Mouse (Mus musculus): Measurements from ENCODE around the gene Magi2. TPM values are rescaled to one million over a fixed set of nuclear protein-coding genes. Genes with fewer than 3 reads are reported as not detected.
A peak's percentile ranks its signal among the peaks of the same experiment; 100 is the strongest.
"Not testable (repeated sequence)": the region's sequence is repeated elsewhere in the genome, so short reads cannot be mapped to it uniquely, and the experiment has no call there.

The Magi2 gene
- total RNA-seq (2021) = 1 to 10 TPM; 6.6 TPM
- long read RNA-seq, experiment 1, partial matches to known transcripts = 2 of 19 reads
- long read RNA-seq, experiment 1, other reads (novel, unspliced or antisense) = 16 of 19 reads
- long read RNA-seq, experiment 2, partial matches to known transcripts = 9 of 10 reads
- long read RNA-seq, experiment 2, other reads (novel, unspliced or antisense) = 0 of 10 reads

DNA sequence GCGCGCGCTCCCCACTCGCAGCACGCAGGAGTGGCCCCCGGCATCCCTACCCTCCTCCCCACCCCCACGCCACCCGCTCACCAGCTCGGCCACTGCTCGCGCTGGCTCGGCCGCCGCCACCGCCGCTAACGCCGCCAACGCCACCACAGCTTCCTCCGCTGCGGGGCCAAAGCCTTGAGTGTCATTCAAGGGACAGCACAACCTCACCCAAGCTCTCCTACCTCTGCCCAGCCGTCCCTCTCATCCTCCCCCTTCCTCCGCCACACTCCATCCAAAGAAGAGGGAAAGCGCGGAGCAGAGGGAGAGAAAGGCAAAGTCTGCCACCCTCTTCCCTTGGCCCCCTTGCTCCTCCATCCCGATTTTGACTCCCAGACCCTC is at the start of gene Magi2:
TSS of gene Magi2 (plus strand) at position 171 of the 378 bp plus-strand sequence.
- no peak for DNase-seq (ENCODE audit: low spot score in 2 of 2)

DNA sequence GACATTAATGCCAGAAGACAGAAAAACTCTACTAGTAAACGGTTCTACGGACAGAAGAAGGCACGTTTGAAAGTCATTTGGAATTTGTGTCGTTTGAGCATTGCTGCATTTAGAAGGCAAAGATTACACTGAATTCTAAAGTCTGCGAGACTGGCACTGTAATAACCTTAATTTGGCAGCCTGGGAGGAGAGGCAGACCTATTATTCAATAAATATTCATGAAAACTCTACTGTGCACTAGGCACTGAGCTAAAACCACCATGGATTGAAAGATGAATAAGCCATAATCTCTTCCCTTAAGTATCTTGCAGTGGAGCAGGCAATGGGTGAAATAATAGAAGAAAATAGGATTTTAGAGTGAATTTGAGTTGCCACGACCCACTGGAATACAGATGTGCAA is 48.2 kb upstream of the Magi2 start:
- DNase-seq (ENCODE audit: low spot score in 2 of 2) = no peak

DNA sequence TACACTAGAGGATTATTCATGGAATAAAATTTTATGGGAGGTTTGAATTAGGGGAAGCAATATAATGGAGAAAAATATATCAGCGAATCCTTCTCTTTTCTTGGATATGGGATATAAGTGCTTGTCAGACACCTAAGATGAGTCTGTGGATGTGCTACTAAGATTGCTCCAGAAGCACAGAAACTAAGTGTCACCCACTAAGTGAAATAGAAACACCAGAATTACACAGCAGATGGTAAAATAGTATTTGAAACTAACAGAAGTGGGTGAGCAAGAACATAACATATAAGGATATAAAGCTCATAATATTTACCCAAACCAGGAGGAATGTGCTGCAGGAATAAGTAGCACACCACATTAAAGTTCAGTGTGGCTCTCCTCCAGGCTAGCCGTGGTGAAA is 40.7 kb upstream of the Magi2 start:
- DNase-seq (ENCODE audit: low spot score in 2 of 2) = no peak

DNA sequence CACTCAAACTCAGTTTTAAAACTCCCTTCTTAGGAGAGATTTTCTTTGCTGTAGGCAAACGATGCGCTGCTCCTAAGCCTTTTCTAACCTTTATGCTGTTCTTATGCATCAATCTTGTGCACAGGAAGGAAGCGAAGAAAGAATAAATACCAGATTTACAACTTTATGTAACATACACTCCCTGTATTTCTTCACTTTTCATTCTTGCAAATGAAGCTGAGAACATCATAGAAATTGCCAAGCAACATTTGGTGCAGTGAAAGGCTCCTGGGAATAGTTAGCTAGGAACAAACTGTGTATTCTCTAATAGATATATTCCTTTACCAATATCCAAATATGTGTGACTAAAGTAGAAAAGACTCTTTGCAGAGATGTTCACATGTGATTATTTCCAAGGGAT is 15.2 kb upstream of the Magi2 start:
- DNase-seq (ENCODE audit: low spot score in 2 of 2) = no peak

DNA sequence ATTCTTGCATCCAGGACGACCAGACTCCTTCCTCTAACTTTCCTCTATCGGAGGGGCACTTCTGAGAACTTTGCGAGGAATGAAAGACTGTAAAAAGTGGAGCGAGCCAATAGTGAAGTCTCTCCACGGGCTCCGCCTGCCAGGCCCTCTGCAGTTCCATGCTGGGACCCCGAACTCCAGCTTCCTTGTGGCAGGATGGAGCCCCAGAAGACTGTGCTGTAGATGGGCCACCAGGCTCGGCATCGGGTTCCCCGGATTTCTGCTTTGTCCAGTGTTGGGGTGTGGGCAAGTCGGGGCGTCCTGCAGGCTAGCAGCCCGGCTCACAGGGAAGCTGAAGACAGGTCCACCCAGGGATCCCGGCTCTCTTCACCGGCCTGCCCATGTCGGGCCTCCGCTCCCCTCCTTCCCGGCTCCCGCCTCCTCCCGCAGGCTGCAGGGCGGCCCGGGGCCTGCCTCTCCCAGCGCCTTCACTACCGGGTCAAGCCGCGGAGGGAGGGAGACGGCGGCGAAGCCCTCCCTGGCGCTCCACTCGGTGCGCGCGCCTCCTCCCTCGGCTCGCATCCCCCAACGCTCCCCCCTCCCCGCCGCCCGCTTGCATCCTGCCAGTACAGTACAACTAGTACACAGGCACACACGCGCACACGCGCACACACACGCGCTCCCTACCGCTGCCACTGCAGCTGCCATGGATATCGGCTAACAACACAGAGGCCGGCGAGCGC is 531 bp upstream of the Magi2 start:
- DNase-seq (ENCODE audit: low spot score in 2 of 2) = peak; percentile 57 to 75

DNA sequence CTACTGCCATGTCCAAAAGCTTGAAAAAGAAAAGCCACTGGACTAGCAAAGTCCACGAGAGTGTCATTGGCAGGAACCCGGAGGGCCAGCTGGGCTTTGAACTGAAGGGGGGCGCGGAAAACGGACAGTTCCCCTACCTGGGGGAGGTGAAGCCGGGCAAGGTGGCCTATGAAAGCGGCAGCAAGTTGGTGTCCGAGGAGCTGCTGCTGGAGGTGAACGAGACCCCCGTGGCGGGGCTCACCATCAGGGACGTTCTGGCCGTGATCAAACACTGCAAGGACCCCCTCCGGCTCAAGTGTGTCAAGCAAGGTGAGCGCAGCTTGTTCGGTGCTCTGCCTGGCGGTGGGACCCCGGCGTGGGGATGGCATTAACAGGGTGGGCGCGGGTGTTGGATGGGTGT is 445 bp downstream of the Magi2 start:
- peak; percentile 18 to 20 for DNase-seq (ENCODE audit: low spot score in 2 of 2)

DNA sequence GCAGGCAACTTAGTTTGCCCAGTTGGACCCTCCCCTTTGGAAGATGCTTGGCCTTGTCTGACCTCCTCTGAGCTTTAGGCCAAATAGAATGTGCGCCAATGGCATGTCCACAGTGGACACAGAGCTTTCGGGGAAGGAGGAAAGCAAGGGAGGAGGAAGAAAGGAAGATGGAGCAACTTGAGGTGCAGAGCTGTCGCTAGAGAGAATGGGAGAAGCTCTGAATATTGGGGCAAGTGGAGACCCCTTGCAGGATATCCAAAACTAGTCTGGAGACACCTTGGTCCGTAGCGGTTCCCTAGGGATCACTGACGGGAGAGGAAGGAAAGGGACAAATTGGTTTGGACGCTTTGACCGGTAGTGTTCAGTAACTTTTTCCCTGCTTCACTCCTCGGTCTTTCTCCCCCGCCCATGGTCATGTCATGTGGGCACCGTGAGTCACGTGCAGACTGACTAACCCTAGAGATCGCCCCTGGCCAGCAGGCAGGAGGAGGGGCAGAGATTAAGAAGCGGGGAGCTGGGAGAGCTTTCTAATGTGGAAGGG is 1.0 kb downstream of the Magi2 start:
- peak in 1 of 2 experiments; percentile 23 for DNase-seq (ENCODE audit: low spot score in 2 of 2)

DNA sequence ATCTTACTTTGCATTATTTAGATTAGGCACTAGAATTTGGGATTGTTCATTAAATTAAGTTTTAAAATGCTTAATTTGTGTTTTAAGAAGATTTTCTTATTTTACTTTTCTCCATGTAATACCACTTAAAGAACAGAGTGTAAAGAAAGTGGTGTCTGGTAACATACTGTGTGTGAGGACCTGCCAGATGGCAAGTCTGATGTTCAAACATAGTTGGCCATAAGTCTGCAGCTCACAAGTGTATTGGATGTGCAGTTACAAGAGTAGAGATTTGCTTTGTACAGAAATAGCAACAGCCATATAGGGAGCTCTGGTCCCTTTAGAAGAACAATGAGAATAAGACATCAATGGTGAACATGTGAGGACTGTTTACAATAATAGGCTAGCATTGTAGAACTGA is 15.0 kb downstream of the Magi2 start:
- DNase-seq (ENCODE audit: low spot score in 2 of 2) = no peak

DNA sequence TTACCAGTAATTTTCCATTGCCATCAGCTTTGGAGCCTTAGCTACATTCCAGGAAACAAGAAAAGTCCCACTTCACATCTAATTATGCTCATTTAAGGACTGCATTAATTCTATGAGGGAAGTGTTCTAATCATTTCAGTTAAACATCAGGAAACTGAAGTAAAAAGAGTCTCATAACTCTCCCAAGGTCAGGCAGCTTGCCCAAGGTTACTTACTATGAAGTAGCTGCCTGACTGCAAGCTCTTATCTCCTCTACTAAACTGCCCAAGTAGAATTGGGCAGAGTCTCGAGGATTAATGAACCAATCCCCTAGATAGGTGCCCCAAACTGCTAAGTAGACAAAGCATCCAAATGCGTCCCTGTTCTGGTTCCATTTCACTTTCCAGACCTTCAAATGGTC is 19.6 kb downstream of the Magi2 start:
- DNase-seq (ENCODE audit: low spot score in 2 of 2) = no peak

DNA sequence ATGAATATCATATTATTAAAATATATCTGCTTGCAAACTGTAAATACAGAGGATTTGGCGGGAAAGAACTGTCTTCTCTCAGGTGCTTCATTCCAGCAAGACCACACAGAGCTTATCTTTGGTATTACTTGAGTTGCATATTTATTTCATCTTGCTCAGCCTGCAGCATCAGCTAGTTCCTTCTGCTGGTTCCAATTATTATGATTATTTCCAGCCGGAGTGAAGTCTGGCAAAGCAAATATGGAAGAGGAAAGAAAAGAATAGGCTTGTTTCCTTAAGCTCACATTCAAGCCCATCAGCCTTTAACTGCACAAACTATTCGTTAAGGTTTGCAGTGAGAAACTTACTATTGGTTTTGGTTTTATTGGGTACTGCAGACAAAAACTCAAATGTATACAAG is 20.4 kb downstream of the Magi2 start:
- no peak for DNase-seq (ENCODE audit: low spot score in 2 of 2)

DNA sequence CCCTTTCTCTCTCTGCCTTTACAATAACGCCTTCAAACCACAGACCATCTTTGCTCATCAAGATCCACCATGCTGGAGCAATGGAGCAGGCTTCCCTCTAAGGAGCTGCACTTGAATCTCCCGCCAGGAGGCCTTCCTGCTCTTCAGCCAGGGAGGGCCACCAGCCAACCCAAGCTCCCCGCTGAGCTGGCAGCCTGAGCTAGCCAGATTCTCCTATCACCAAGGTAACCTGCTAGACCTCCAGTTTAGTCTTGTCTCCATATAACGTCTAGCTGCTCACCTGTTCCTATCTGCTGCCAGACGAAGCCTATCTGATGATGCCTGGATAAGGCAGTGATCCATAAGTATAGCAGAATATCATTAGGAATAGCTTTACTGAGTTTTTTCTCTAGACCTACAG is 36.0 kb downstream of the Magi2 start:
- DNase-seq (ENCODE audit: low spot score in 2 of 2) = no peak

DNA sequence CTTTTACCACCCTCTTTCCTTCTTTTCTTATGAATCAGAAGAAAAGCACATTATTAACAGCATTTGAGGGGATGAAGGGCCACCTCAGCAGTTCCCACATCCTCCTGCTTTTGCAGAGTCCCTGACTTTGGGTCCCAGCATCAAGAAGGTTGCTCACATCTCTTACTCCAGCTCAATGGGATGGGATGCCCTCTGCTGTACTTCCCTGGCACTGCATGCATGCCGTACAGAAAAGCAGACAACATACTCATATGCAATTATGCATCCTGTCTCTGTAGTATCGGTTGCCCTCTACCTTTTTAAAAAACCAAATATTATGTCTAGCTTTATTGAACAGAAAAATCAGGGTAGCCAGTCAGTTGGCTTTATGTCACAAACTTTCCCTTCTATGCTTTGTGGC is 37.8 kb downstream of the Magi2 start:
- DNase-seq (ENCODE audit: low spot score in 2 of 2) = no peak

DNA sequence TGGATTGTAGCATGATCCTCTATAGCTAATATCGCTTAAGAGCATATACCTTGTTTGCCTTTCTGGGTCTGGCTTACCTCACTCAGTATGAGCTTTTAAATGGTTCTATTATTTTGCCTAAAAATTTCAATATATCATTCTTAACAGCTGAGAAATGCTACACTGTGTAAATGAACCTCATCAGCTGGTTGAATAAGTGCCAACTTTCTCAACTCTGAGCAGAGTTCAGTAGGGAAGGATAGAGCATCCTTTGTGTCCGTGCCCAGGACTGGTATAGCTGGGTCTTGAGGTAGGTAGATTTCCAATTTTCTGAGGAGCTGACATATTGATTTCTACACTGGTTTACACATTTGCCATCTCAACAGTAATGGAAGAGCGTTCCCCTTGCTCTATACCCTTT is 65.7 kb downstream of the Magi2 start:
- no peak for DNase-seq (ENCODE audit: low spot score in 2 of 2)

DNA sequence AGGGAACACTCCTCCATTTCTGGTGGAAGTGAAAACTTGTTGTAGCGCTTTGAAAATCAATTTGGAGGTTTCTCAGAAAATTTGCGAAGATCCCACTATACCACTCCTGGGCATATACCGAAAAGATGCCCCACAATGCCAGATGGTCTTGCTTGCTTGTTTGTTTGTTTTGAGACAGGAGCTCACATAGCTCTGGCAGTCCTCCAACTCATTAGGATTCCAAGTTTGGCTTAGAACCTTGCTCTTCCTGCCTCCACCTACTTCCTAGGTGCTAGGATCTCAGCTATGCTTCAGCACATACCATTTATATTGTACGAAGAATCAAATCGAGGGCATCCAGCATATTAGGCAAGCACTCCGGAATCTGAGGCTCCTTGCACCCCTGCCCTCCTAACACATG is 79.8 kb downstream of the Magi2 start:
- DNase-seq (ENCODE audit: low spot score in 2 of 2) = no peak

DNA sequence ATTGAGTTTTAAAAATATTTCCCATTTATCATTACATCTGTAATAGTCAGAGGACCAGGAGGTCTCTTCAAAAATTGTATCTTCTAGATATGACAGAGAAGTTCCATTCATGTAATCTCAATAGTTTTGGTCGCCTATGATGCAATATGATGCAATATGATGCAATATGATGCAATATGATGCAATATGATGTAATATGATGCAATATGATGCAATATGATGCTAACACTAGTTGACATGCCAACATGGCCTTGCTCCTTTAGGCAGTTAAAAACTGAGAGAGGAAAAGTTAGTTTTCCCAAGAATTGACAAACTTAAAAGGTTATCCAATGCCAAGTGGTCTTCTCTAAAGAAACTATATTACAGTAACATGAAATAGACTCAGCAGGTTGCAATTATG is 83.0 kb downstream of the Magi2 start:
- no peak for DNase-seq (ENCODE audit: low spot score in 2 of 2)

DNA sequence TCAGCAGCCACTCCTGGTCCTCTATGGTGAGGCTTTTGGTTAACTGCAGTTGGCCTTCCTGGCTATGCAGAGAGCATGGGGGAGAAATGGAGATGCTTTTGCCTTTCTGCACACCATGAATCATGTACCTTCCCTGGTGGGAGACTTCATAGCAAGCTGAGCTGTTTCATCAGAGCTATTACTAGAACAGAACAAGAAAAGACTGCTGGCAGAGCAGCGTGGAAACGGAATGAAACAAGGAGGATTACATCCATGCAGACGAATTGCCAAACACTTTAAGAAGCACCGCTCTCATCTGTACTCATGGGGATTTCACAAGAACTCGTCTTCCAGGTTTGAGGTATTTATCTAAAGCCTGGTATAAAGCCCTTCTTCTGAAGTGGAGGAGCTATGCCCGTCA is 95.7 kb downstream of the Magi2 start:
- no peak for DNase-seq (ENCODE audit: low spot score in 2 of 2)

DNA sequence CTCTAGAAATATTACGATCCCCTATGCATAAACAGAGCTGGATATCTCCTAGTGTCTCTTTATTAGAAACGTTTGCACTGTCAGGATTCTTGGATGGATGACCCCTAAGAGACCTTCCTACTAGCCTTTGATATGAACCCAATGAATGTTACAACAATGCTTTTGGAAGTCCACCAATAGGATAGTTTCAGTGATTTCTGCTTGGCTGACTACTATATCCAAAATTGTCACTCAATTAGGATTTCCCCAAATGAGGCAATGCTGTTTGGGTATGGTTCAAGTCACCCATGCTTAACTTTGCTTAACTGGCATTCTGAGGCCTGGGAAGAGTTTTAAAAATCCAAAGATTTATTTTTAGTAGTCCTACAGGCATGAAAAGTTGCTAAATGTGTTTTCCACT is 110.7 kb downstream of the Magi2 start:
- DNase-seq (ENCODE audit: low spot score in 2 of 2) = no peak

DNA sequence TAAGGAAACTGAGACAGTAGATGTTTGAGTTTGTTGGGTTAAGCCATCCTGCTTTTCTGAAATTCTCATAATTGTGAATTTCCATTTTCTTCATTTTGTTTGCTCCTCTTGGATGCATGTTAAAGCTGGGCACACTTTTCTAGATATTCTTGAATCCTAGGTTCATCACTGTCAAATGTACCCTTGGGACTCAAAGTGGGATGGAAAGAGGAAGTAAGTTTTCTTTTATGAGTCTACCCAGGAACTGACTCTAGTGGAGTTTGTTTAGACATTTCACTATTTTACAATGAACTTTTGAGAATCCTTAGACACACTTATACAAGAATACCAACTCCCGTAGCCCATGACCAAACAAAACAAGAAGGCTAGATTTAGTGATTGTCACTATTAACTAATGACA is 141.3 kb downstream of the Magi2 start:
- DNase-seq (ENCODE audit: low spot score in 2 of 2) = no peak

DNA sequence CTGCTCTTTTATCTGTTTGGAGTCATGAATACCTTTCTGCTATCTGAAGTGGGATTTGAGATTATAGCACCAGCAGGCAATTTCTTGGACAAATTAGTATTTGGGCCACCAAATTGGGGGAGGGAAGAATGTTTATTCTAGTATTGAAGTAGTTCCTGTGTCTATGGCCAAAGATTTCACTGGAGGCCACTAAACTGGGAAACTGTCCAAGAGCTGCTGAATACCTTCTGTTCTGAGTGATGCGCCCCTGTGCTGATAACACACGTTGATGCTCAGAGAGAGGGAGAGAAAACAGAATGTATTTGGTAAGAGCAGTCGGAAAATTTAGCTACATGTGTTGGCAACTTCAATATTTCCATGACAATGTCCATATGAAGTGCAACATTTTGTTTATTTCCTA is 169.0 kb downstream of the Magi2 start:
- DNase-seq (ENCODE audit: low spot score in 2 of 2) = no peak

DNA sequence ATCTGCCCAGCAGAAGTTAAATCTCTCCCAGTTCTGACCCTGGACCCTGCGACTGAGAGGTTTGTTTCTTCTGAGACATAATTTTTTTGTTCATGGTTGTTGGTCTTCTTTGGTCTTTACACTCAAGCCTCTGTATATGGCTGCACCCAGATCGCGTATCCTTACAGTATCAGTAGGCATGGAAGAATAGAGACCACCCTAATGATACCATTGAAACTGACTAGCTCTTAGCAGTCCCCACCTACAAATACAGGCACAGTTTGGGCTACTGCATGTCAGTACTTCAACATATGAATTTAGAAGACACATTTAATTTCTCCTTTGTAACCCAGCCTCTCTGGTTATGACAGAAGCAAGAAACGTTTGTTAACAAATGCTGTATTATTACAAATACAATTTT is 173.5 kb downstream of the Magi2 start:
- no peak for DNase-seq (ENCODE audit: low spot score in 2 of 2)

DNA sequence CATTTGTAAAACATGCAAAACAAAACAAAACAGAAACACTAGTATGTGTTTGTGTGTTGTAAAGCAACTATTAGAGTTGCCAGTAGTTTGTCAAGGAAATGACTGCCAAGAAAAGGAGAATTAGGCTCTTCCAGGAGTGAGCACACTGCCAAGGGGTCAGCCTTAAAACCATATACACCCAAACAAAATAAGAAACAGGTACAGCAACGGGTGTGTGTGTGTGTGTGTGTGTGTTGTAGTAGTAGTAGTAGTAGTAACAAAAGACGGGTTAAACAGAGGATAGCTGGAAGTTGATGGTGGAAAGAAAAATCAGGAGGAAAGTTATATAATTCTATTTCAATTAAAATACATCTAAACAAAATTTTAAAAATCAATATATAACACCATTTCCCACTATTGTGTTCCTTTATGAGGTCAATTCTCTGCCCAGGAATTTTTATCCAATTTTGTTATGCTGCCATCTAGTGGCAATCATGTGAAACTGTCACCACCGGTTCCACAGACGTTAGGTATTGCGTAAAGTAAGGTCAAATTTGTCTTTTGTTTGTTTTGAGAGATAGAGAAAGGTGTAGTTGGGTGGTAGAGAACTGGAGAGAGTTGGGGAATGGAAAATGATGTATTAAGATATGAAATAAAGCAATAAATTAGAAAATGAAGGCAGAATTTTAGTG is 174.0 kb downstream of the Magi2 start:
- no peak for DNase-seq (ENCODE audit: low spot score in 2 of 2)

DNA sequence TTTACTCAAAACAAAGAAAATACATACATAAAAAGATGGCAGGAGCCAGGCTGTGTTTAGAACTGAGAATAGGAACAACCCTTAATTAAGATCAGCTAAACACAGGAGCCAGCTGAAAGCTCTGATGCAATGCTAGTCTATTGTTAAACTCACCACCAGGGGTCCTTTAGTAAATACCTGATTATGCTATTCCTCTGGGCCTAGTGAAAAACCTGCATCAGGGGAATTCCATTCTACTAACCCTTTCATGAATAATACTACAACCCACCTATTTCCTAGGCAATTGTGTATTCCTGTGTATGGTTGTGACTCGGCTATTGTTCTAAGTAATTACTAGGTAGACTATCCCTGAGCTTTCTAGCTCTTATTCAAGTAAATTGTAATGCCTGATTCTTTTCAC is 177.4 kb downstream of the Magi2 start:
- DNase-seq (ENCODE audit: low spot score in 2 of 2) = not testable (repeated sequence)

DNA sequence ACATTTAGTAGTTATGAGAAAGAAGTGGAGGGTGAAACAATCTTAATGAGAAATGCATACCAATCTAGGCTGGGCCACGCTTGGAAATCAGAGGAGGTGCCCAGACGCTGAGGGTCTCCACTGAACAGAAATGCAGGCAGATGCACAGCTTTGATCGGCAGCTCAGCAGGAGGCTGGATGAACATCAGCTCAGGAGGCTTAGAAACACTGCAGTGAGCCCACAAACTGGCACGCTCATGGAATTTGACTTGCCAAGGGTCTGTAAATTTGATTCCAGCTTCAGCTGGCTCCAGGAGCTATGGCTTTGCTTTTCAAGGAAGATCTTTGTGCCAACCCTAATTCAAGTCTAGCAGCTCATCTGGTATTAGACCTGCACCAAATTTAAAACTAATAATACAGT is 187.7 kb downstream of the Magi2 start:
- DNase-seq (ENCODE audit: low spot score in 2 of 2) = no peak

Data from gastrocnemius, postnatal 4 days (tissue).